Mouse (Mus musculus): Measurements from ENCODE around the gene Igsf1. TPM values are rescaled to one million over a fixed set of nuclear protein-coding genes. Genes with fewer than 3 reads are reported as not detected.

Gene Igsf1
- polyA plus RNA-seq (2015; fragmentation: Nextera tagmentation; extraction: Ambion mirVana): 39.8 and 48.9 TPM in 2 replicates

DNA sequence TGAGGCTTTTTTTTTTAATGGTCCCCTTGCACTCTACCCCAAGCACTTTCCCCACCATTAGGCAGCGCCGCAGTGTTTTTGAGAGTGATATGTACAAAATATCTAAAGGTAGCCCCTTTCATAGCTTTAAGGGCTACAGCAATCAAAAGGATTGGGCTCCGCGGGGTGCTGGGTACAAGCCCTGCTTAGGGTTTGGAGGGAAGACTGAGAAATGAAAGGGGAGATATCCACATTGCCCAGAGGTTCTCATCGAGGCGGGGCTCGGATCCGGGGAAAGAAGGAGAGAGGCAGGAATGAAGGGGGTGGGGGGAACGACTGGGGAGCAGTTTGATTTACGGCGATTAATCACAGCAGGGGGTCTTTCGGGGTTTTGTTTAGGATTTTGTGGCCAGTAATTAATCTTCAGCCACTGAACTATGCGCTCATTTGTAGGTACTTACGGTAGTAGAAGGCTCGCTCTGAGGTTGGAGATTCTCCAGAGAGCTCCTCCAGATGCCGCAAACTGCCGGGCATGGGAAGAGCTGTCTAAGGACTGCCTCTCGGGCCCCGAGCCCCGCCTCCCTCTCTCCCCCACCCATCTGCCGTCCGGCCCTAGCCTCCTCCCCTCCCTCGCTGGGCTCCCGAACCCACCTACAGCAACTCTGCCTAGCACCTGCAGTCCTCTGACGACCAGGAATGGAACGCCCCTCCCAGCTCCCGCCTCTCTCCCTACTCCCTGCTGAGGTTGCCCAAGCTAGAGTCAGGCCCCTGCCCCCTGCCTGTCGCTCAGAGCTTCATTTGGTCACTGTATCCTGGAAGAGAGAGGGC is at the start of gene Igsf1:
Gene Igsf1, minus strand, starts transcription at position 537 of the 807 bp plus-strand sequence.
- peak; percentile 90 for ATAC-seq (ENCODE audit: low read depth)
- Histone ChIP-seq H3K9me3 (replicated peaks) (no peaks in the 10 kb centered on the region), H3K4me2 (peak within 1 kb of the TSS; percentile 17; the same call in 1 of the 2 replicates), H3K4me3 (replicated peaks) (peak within 1 kb of the TSS; percentile 35), H3K9ac (no peak within 1 kb of the TSS; the same call in 1 of the 2 replicates), H3K27me3 (no peaks in the 10 kb centered on the region), H3K36me3 (no peaks in the 10 kb centered on the region), H3K4me1 (replicated peaks) (no peaks in the 10 kb centered on the region), H3K27ac (no peak within 1 kb of the TSS)
- 15% methylated on average over 28 of the region's 28 CpGs for WGBS (ENCODE audit: insufficient replicate concordance)
- peak; percentile 5 for DNase-seq

DNA sequence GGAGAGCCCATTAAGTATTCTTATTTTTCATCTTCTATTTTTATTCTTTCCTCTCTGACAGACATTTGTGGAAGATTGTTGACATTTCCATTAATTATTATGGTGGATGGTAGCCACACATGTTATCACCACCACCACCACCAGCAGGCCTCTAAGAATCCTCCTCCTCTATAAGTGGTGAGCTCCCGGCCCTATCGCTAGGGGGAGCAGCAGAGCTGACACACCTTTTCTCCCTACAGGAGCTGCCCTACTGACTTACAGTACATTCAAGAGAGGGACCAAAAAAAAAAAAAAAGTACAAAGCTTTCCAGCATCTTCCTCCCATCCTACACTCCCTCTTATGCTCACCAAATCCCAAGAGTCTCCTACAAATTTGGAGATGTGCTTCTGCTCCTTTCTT is 26.7 kb downstream of the Igsf1 start:
- Histone ChIP-seq H3K27me3 (no peaks in the 10 kb centered on the region), H3K36me3 (no peaks in the 10 kb centered on the region), H3K9ac (no peak overlapping the region), H3K4me2 (no peak overlapping the region), H3K4me1 (replicated peaks) (no peaks in the 10 kb centered on the region), H3K27ac (no peak overlapping the region), H3K9me3 (replicated peaks) (no peaks in the 10 kb centered on the region), H3K4me3 (replicated peaks) (no peak overlapping the region)
- ATAC-seq (ENCODE audit: low read depth) (no peak), DNase-seq (no peak)
- 4% methylated on average over 2 of the region's 2 CpGs for WGBS (ENCODE audit: insufficient replicate concordance)

DNA sequence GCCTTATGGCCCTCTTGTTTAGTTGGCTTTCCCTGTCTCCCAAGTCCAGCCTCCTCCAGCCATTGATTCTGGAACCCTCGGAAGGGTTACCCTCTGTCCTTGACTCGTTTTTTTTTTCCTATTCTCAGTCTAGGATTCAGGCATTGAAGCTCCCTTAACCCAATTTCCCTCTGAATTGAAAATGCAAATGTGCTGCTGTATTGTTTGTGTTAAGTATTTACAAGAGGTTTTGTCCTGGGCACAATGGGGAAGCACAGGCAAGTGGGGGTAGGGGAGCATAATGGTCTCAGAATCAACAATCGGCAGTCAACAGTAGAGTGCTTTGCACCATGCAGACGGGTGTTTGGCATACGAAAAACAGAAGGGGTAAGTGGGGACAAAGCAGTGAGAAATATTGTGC is 52.4 kb downstream of the Igsf1 start:
- 42% methylated on average over 5 of the region's 5 CpGs for WGBS (ENCODE audit: insufficient replicate concordance)
- Histone ChIP-seq H3K9ac (no peak overlapping the region), H3K4me2 (no peak overlapping the region), H3K4me3 (replicated peaks) (no peak overlapping the region), H3K9me3 (replicated peaks) (no peaks in the 10 kb centered on the region), H3K27me3 (no peaks in the 10 kb centered on the region), H3K4me1 (replicated peaks) (no peaks in the 10 kb centered on the region), H3K27ac (no peak overlapping the region), H3K36me3 (no peaks in the 10 kb centered on the region)
- DNase-seq (no peak), ATAC-seq (ENCODE audit: low read depth) (no peak)

GRCm38 (mm10) chrX:49734959-49735358 is 62.6 kb downstream of the Igsf1 start, which contains the start of gene Olfr1321:
Gene Olfr1321 (minus strand): TSS chrX:49735059.
- ATAC-seq (ENCODE audit: low read depth) (no peak), DNase-seq (no peak)
- Histone ChIP-seq H3K4me3 (replicated peaks) (no peak within 1 kb of the TSS), H3K9me3 (replicated peaks) (no peaks in the 10 kb centered on the region), H3K9ac (no peak within 1 kb of the TSS), H3K4me2 (no peak within 1 kb of the TSS), H3K27ac (no peak within 1 kb of the TSS), H3K27me3 (no peaks in the 10 kb centered on the region), H3K36me3 (no peaks in the 10 kb centered on the region), H3K4me1 (replicated peaks) (no peaks in the 10 kb centered on the region)
- 57% methylated on average over 2 of the region's 2 CpGs for WGBS (ENCODE audit: insufficient replicate concordance)

Other genes with a start within 250 kb of the Igsf1 start
- not detected in 2 replicates for gene Olfr1320, start 125.4 kb downstream of the Igsf1 start, polyA plus RNA-seq (2015; fragmentation: Nextera tagmentation; extraction: Ambion mirVana)
- not detected in 2 replicates for gene Olfr1321, start 62.7 kb downstream of the Igsf1 start, polyA plus RNA-seq (2015; fragmentation: Nextera tagmentation; extraction: Ambion mirVana)
- gene Olfr1322, start 93.7 kb upstream of the Igsf1 start, polyA plus RNA-seq (2015; fragmentation: Nextera tagmentation; extraction: Ambion mirVana): not detected in 2 replicates
- not detected in 2 replicates for gene Olfr1323, start 221.6 kb upstream of the Igsf1 start, polyA plus RNA-seq (2015; fragmentation: Nextera tagmentation; extraction: Ambion mirVana)

Data from liver, embryonic 13.5 days (tissue).